In the genomic region with DNA sequence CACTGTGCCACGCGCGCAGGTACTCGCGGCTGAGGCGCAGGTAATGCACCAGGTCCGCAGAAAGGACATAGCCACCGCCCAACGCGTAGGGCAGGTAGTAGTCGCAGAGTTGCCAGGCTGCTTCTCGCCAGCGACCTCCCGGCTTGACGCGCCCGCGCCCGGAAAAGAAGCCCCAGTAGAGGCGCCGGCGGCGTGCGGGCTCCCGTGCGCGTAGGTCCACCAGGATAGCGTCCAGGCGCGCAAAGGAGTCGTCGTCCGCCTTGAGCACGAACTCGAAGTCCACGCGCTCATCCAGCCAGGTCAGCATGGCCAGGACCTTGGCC, we compare ENCODE assay signal across 8 mouse cellular contexts. TPM values are rescaled to one million over a fixed set of nuclear protein-coding genes. Genes with fewer than 3 reads are reported as not detected.
DNase-seq lines count a peak whose midpoint lies in the region; ATAC-seq and TF ChIP-seq lines count a peak whose summit lies in the region.

No protein-coding gene starts in this region.

- H3K79me2 ChIP-seq in myocyte (ENCODE audit: control insufficient read depth, insufficient read depth) = peaks cover 39% of the 10 kb centered on the region

- DNase-seq in layer of hippocampus, adult 9-11 months = peak; percentile 61
- no peak for DNase-seq in layer of hippocampus, postnatal 10 days (ENCODE audit: low spot score in 2 of 2)
- no peak for DNase-seq in urinary bladder, adult 18-20 months (ENCODE audit: low spot score in 2 of 2)
- DNase-seq in layer of hippocampus, adult 18-20 months (ENCODE audit: low spot score in 2 of 2) = no peak

- no peak for TF ChIP-seq POLR2A in myocyte (IDR thresholded peaks at IDR 0.05; ENCODE audit: insufficient read length, low read depth)

- no peak; the same call in 1 of the 2 replicates for ATAC-seq in embryonic facial prominence, embryonic 12.5 days (ENCODE audit: insufficient number of reproducible peaks, insufficient read depth, low FRiP score, low TSS enrichment)
- ATAC-seq in hindbrain, embryonic 15.5 days (ENCODE audit: low FRiP score, low read depth) = peak; percentile 33
- ATAC-seq in granulocyte monocyte progenitor cell, adult 5-6 weeks (replicated peaks; ENCODE audit: poor library complexity, severe bottlenecking) = no peak

- H3K4me3 ChIP-seq in embryonic facial prominence, embryonic 12.5 days = peak overlapping the region; percentile 79
- H3K4me3 ChIP-seq in hindbrain, embryonic 15.5 days = peak overlapping the region; percentile 80
- H3K4me3 ChIP-seq in myocyte = peak overlapping the region; percentile 97

- 29% methylated on average over 37 of the region's 37 CpGs for WGBS in embryonic facial prominence, embryonic 12.5 days
- 23% methylated on average over 37 of the region's 37 CpGs for WGBS in hindbrain, embryonic 15.5 days

- peak overlapping the region; percentile 95 for H3K4me2 ChIP-seq in embryonic facial prominence, embryonic 12.5 days (replicated peaks)
- peak overlapping the region; percentile 98 for H3K4me2 ChIP-seq in hindbrain, embryonic 15.5 days
- peak overlapping the region; percentile 77 for H3K4me2 ChIP-seq in myocyte (ENCODE audit: low read depth)

- no peaks in the 10 kb centered on the region for H3K27me3 ChIP-seq in embryonic facial prominence, embryonic 12.5 days
- H3K27me3 ChIP-seq in hindbrain, embryonic 15.5 days = no peaks in the 10 kb centered on the region
- H3K27me3 ChIP-seq in myocyte (ENCODE audit: control insufficient read depth, insufficient read depth, insufficient read length) = no peaks in the 10 kb centered on the region

- no peaks in the 10 kb centered on the region for H3K9me3 ChIP-seq in embryonic facial prominence, embryonic 12.5 days
- no peaks in the 10 kb centered on the region for H3K9me3 ChIP-seq in hindbrain, embryonic 15.5 days

- H3K4me1 ChIP-seq in embryonic facial prominence, embryonic 12.5 days = peaks cover 25% of the 10 kb centered on the region
- H3K4me1 ChIP-seq in hindbrain, embryonic 15.5 days (replicated peaks) = peaks cover 40% of the 10 kb centered on the region

- peak overlapping the region; percentile 77 for H3K9ac ChIP-seq in embryonic facial prominence, embryonic 12.5 days
- H3K9ac ChIP-seq in hindbrain, embryonic 15.5 days = peak overlapping the region; percentile 79

- peaks cover 15% of the 10 kb centered on the region for H3K36me3 ChIP-seq in embryonic facial prominence, embryonic 12.5 days
- no peaks in the 10 kb centered on the region for H3K36me3 ChIP-seq in hindbrain, embryonic 15.5 days
- no peaks in the 10 kb centered on the region for H3K36me3 ChIP-seq in myocyte (ENCODE audit: control insufficient read depth, insufficient read depth)

- H3ac ChIP-seq in myocyte (ENCODE audit: control insufficient read depth, insufficient read length) = peak overlapping the region; percentile 93

- peak overlapping the region; percentile 94 for H3K27ac ChIP-seq in embryonic facial prominence, embryonic 12.5 days
- H3K27ac ChIP-seq in hindbrain, embryonic 15.5 days (replicated peaks) = peak overlapping the region; percentile 96

TF ChIP-seq in myocyte, 11 proteins besides CTCF, POLR2A, EP300 and RAD21:
- TF ChIP-seq TCF3 (IDR thresholded peaks at IDR 0.05; ENCODE audit: insufficient read length, low read depth) (no peak), E2F4 (IDR thresholded peaks at IDR 0.05; ENCODE audit: insufficient read depth) (no peak)

RNA-seq across cellular contexts. Expression of gene B3galt6, which starts 0.6 kb away (rescaled TPM):
- 10 to 100 TPM; 10.6 to 11.6 TPM for total RNA-seq in layer of hippocampus, postnatal 10 days (2021)
- 18.4 and 20.3 TPM in 2 replicates for polyA plus RNA-seq in embryonic facial prominence, embryonic 12.5 days (2016; fragmentation: Nextera tagmentation; extraction: Ambion mirVana)
- 33.1 and 35.9 TPM in 2 replicates for polyA plus RNA-seq in hindbrain, embryonic 15.5 days (2015; fragmentation: Nextera tagmentation; extraction: Ambion mirVana)
- 5.4 TPM for polyA plus RNA-seq in myocyte (2012; fragmentation: generic; extraction: Trizol)
- total RNA-seq in granulocyte monocyte progenitor cell, adult 5-6 weeks (2014; fragmentation: Nextera tagmentation) = 6.4 and 6.6 TPM in 2 replicates
- total RNA-seq in granulocyte monocyte progenitor cell, adult 5-6 weeks (2017) = 10.3 and 10.7 TPM in 2 replicates
- total RNA-seq in layer of hippocampus, adult 18-20 months (2021) = 10 to 100 TPM in 1 of 2 experiments, 1 to 10 TPM in 1; 9.3 to 10.3 TPM

RNA-seq across cellular contexts. Expression of gene Sdf4, which starts 0.8 kb away (rescaled TPM):
- 100 to 1,000 TPM; 128 to 136 TPM for total RNA-seq in layer of hippocampus, postnatal 10 days (2021)
- 141 and 143 TPM in 2 replicates for polyA plus RNA-seq in embryonic facial prominence, embryonic 12.5 days (2016; fragmentation: Nextera tagmentation; extraction: Ambion mirVana)
- polyA plus RNA-seq in hindbrain, embryonic 15.5 days (2015; fragmentation: Nextera tagmentation; extraction: Ambion mirVana) = 114 and 120 TPM in 2 replicates
- 137 TPM for polyA plus RNA-seq in myocyte (2012; fragmentation: generic; extraction: Trizol)
- total RNA-seq in granulocyte monocyte progenitor cell, adult 5-6 weeks (2014; fragmentation: Nextera tagmentation) = 62.0 and 73.4 TPM in 2 replicates
- 174 and 182 TPM in 2 replicates for total RNA-seq in granulocyte monocyte progenitor cell, adult 5-6 weeks (2017)
- total RNA-seq in layer of hippocampus, adult 18-20 months (2021) = 100 to 1,000 TPM; 202 to 203 TPM

RNA-seq across cellular contexts. Expression of gene Tnfrsf4, which starts 21.8 kb away (rescaled TPM):
- total RNA-seq in layer of hippocampus, postnatal 10 days (2021) = 1 to 10 TPM; 1.2 to 2.2 TPM
- 0.70 and 1.1 TPM in 2 replicates for polyA plus RNA-seq in embryonic facial prominence, embryonic 12.5 days (2016; fragmentation: Nextera tagmentation; extraction: Ambion mirVana)
- 0.64 and 0.73 TPM in 2 replicates for polyA plus RNA-seq in hindbrain, embryonic 15.5 days (2015; fragmentation: Nextera tagmentation; extraction: Ambion mirVana)
- 0.64 TPM for polyA plus RNA-seq in myocyte (2012; fragmentation: generic; extraction: Trizol)
- 2.2 TPM in 1 of 2 replicates, not detected in the other for total RNA-seq in granulocyte monocyte progenitor cell, adult 5-6 weeks (2014; fragmentation: Nextera tagmentation)
- total RNA-seq in granulocyte monocyte progenitor cell, adult 5-6 weeks (2017) = 1.1 TPM in 1 of 2 replicates, not detected in the other
- 1 to 10 TPM in 1 of 2 experiments, under 1 TPM in 1; 0.94 to 1.4 TPM for total RNA-seq in layer of hippocampus, adult 18-20 months (2021)

RNA-seq across cellular contexts. Expression of gene C1qtnf12, which starts 29.8 kb away (rescaled TPM):
- total RNA-seq in layer of hippocampus, postnatal 10 days (2021) = 10 to 100 TPM; 25.9 to 29.7 TPM
- polyA plus RNA-seq in embryonic facial prominence, embryonic 12.5 days (2016; fragmentation: Nextera tagmentation; extraction: Ambion mirVana) = 31.9 and 35.8 TPM in 2 replicates
- 13.4 and 16.6 TPM in 2 replicates for polyA plus RNA-seq in hindbrain, embryonic 15.5 days (2015; fragmentation: Nextera tagmentation; extraction: Ambion mirVana)
- 2.1 TPM for polyA plus RNA-seq in myocyte (2012; fragmentation: generic; extraction: Trizol)
- total RNA-seq in granulocyte monocyte progenitor cell, adult 5-6 weeks (2014; fragmentation: Nextera tagmentation) = 15.4 and 32.2 TPM in 2 replicates
- total RNA-seq in granulocyte monocyte progenitor cell, adult 5-6 weeks (2017) = 10.6 and 11.0 TPM in 2 replicates
- 10 to 100 TPM; 15.7 to 16.8 TPM for total RNA-seq in layer of hippocampus, adult 18-20 months (2021)

RNA-seq across cellular contexts. Expression of gene Tnfrsf18, which starts 34.1 kb away (rescaled TPM):
- total RNA-seq in layer of hippocampus, postnatal 10 days (2021) = not detected
- polyA plus RNA-seq in embryonic facial prominence, embryonic 12.5 days (2016; fragmentation: Nextera tagmentation; extraction: Ambion mirVana) = 1.9 and 2.3 TPM in 2 replicates
- polyA plus RNA-seq in hindbrain, embryonic 15.5 days (2015; fragmentation: Nextera tagmentation; extraction: Ambion mirVana) = 1.9 and 2.1 TPM in 2 replicates
- 0.40 TPM for polyA plus RNA-seq in myocyte (2012; fragmentation: generic; extraction: Trizol)
- total RNA-seq in granulocyte monocyte progenitor cell, adult 5-6 weeks (2014; fragmentation: Nextera tagmentation) = 0.99 and 4.6 TPM in 2 replicates
- total RNA-seq in granulocyte monocyte progenitor cell, adult 5-6 weeks (2017) = 1.9 and 4.6 TPM in 2 replicates
- not detected for total RNA-seq in layer of hippocampus, adult 18-20 months (2021)
